Mouse (Mus musculus): Measurements from ENCODE around the gene Sox6. TPM values are rescaled to one million over a fixed set of nuclear protein-coding genes. Genes with fewer than 3 reads are reported as not detected.

The Sox6 gene
- total and polyA plus RNA-seq, 3 experiments: 0.09 to 1.3 (median 0.90) TPM

- H3K27me3 ChIP-seq (replicated peaks): no peaks in the 10 kb centered on the region
- no peak overlapping the region for H3K4me2 ChIP-seq (ENCODE audit: insufficient read depth, low read depth, poor library complexity, severe bottlenecking)
- no peak for TF ChIP-seq USF1 (IDR thresholded peaks at IDR 0.05; ENCODE audit: low read depth, low read length)
- TF ChIP-seq CHD1 (IDR thresholded peaks at IDR 0.05; ENCODE audit: low read depth, low read length): no peak
- no peak for TF ChIP-seq MAZ (IDR thresholded peaks at IDR 0.05; ENCODE audit: low read depth, low read length)
- TF ChIP-seq JUN (IDR thresholded peaks at IDR 0.05; ENCODE audit: insufficient read depth, low read depth, low read length): no peak
- no peak for TF ChIP-seq TCF12 (IDR thresholded peaks at IDR 0.05; ENCODE audit: low read depth, low read length)
- no peak for TF ChIP-seq NRF1 (IDR thresholded peaks at IDR 0.05; ENCODE audit: low read depth, low read length)
- TF ChIP-seq POLR2A (IDR thresholded peaks at IDR 0.05; ENCODE audit: low read depth, low read length): no peak
- no peak for TF ChIP-seq ZC3H11A (IDR thresholded peaks at IDR 0.05; ENCODE audit: low read depth, low read length)
- TF ChIP-seq SMC3 (IDR thresholded peaks at IDR 0.05; ENCODE audit: low read depth, low read length): no peak
- no peak for TF ChIP-seq ZNF384 (IDR thresholded peaks at IDR 0.05; ENCODE audit: low read depth, low read length)
- no peak for TF ChIP-seq HCFC1 (IDR thresholded peaks at IDR 0.05; ENCODE audit: low read depth, low read length)
- TF ChIP-seq RAD21 (IDR thresholded peaks at IDR 0.05; ENCODE audit: low read depth, low read length): no peak
- no peak for TF ChIP-seq POLR2AphosphoS2 (IDR thresholded peaks at IDR 0.05; ENCODE audit: low read depth, low read length)
- no peak for TF ChIP-seq MAX (IDR thresholded peaks at IDR 0.05; ENCODE audit: low read length)
- TF ChIP-seq CTCF (conservative IDR thresholded peaks at IDR 0.05 in 1 of 2, IDR thresholded peaks at IDR 0.05 in 1 of 2; ENCODE audit: low read depth in 2 of 2, low read length in 2 of 2): no peak
- TF ChIP-seq MYC (IDR thresholded peaks at IDR 0.05; ENCODE audit: low read depth, low read length): no peak
- TF ChIP-seq JUND (conservative IDR thresholded peaks at IDR 0.05; ENCODE audit: low read depth, low read length): no peak
- TF ChIP-seq NELFE (IDR thresholded peaks at IDR 0.05; ENCODE audit: low read depth, low read length): no peak
- no peak for TF ChIP-seq GABPA (IDR thresholded peaks at IDR 0.05; ENCODE audit: insufficient replicate concordance, low read depth, low read length)
- no peak overlapping the region for H3K27ac ChIP-seq (ENCODE audit: insufficient read depth, low read depth)
- no peak overlapping the region for H3K9ac ChIP-seq (ENCODE audit: insufficient read depth, low read depth)
- no peak overlapping the region for H3K4me3 ChIP-seq (replicated peaks in 1 of 3; ENCODE audit: low read depth in 2 of 3, low read length in 2 of 3, poor library complexity in 1 of 3)
- H3K36me3 ChIP-seq (replicated peaks in 1 of 2; ENCODE audit: control insufficient read depth in 1 of 2, insufficient read depth in 1 of 2, low read length in 1 of 2): no peaks in the 10 kb centered on the region
- no peaks in the 10 kb centered on the region for H3K9me3 ChIP-seq (replicated peaks; ENCODE audit: low read length)
- no peak for DNase-seq (ENCODE audit: extremely low read depth)
- dilution Hi-C loops (cut with MboI; ENCODE audit: extremely low pct_ligation_motif_present, extremely low pct_unique_long_range_greater_than_20kb, low sequenced_read_pairs) (no loop called here), in situ Hi-C loops (cut with MboI; ENCODE audit: low pct_ligation_motif_present, low pct_unique_long_range_greater_than_20kb, low sequenced_read_pairs) (no loop called here)
- no peaks in the 10 kb centered on the region for H3K4me1 ChIP-seq (ENCODE audit: control insufficient read depth in 1 of 2, insufficient read depth in 2 of 2)
- H3K79me2 ChIP-seq (replicated peaks; ENCODE audit: control insufficient read depth, extremely low read depth, insufficient read depth, poor library complexity, severe bottlenecking): no peaks in the 10 kb centered on the region
Observed at GRCm38 (mm10) chr7:115669207-115670004, 369.2 kb downstream of the Sox6 start.

DNA sequence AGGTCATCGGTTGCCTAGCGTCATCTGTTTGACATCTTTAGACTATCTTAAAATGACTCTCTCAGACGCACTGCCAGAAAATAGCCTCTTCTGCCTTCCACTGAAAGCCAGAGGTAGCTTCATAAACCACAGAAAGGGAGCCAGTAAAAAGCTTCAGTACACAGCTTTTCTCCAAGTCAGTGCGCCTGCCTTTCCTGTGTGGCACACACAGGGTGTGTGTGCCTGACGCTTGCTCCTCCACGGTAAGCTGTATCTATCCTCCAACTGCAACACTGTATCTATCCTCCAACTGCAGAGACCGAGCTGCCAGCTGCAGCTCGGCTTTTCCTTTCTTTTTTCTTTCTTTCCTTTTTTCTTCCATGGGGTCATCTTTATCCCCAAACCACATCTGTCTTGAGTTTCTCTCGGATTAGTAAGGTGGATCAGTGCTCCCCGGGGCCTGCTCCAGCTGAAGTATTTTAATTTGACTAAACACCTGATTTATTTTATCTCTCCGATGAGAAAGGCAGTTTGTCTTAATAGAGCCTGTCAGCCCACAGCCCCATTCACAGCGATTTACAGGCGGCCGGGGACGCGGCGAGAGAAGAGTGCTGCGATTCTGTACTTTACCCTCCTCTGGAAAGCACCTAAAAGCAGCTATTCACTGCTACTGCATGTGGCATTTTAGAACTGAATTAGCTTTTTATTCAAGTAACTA, 371.8 kb downstream of the Sox6 start:
- no peak for DNase-seq (ENCODE audit: extremely low read depth)
- no peaks in the 10 kb centered on the region for H3K36me3 ChIP-seq (replicated peaks in 1 of 2; ENCODE audit: control insufficient read depth in 1 of 2, insufficient read depth in 1 of 2, low read length in 1 of 2)
- H3K4me3 ChIP-seq (replicated peaks in 1 of 3; ENCODE audit: low read depth in 2 of 3, low read length in 2 of 3, poor library complexity in 1 of 3): no peak overlapping the region
- no peak overlapping the region for H3K27ac ChIP-seq (ENCODE audit: insufficient read depth, low read depth)
- no peak overlapping the region for H3K4me2 ChIP-seq (ENCODE audit: insufficient read depth, low read depth, poor library complexity, severe bottlenecking)
- H3K27me3 ChIP-seq (replicated peaks): no peaks in the 10 kb centered on the region
- in situ Hi-C loops (cut with MboI; ENCODE audit: low pct_ligation_motif_present, low pct_unique_long_range_greater_than_20kb, low sequenced_read_pairs): no loop called here
- TF ChIP-seq KAT2A (IDR thresholded peaks at IDR 0.05; ENCODE audit: insufficient replicate concordance, low read length) (no peak), ELF1 (IDR thresholded peaks at IDR 0.05; ENCODE audit: low read depth, low read length) (no peak), MAX (IDR thresholded peaks at IDR 0.05; ENCODE audit: low read length) (no peak), NRF1 (IDR thresholded peaks at IDR 0.05; ENCODE audit: low read depth, low read length) (no peak), HCFC1 (IDR thresholded peaks at IDR 0.05; ENCODE audit: low read depth, low read length) (no peak), POLR2AphosphoS2 (IDR thresholded peaks at IDR 0.05; ENCODE audit: low read depth, low read length) (no peak), GABPA (IDR thresholded peaks at IDR 0.05; ENCODE audit: insufficient replicate concordance, low read depth, low read length) (no peak), BHLHE40 (IDR thresholded peaks at IDR 0.05; ENCODE audit: low read depth, low read length) (no peak), PAX5 (IDR thresholded peaks at IDR 0.05; ENCODE audit: low read length) (no peak), ZNF384 (IDR thresholded peaks at IDR 0.05; ENCODE audit: low read depth, low read length) (no peak), SMC3 (IDR thresholded peaks at IDR 0.05; ENCODE audit: low read depth, low read length) (no peak), JUND (conservative IDR thresholded peaks at IDR 0.05; ENCODE audit: low read depth, low read length) (no peak), TCF12 (IDR thresholded peaks at IDR 0.05; ENCODE audit: low read depth, low read length) (no peak), SIN3A (IDR thresholded peaks at IDR 0.05; ENCODE audit: low read length) (no peak)
- H3K9me3 ChIP-seq (replicated peaks; ENCODE audit: low read length): no peaks in the 10 kb centered on the region
- no peaks in the 10 kb centered on the region for H3K79me2 ChIP-seq (replicated peaks; ENCODE audit: control insufficient read depth, extremely low read depth, insufficient read depth, poor library complexity, severe bottlenecking)
- no peak overlapping the region for H3K9ac ChIP-seq (ENCODE audit: insufficient read depth, low read depth)
- no peaks in the 10 kb centered on the region for H3K4me1 ChIP-seq (ENCODE audit: control insufficient read depth in 1 of 2, insufficient read depth in 2 of 2)
- dilution Hi-C loops (cut with MboI; ENCODE audit: extremely low pct_ligation_motif_present, extremely low pct_unique_long_range_greater_than_20kb, low sequenced_read_pairs): no loop called here
